Mouse (Mus musculus) cortical plate, adult 2 months (tissue): ENCODE measurements at regions not wholly inside any gene's neighbourhood (a gene's known extent, or its start where the extent isn't known, plus 50 kb on each side); places are given as distances from the start of the nearest gene placed in this dataset.

Experiments
- CTCF ChIP-seq: fragments of 200-500 bp; IDR thresholded peaks from 2 replicates; pipeline ENCODE4 v1.5.1; 2011; ENCODE audit warnings: mild to moderate bottlenecking, control low read depth, low read length; ENCODE audit not compliant: insufficient read depth; ENCODE audit errors: extremely low read depth
- POLR2A ChIP-seq: fragments of 200-500 bp; IDR thresholded peaks from 2 replicates; pipeline ENCODE4 v1.6.1; 2011; ENCODE audit warnings: mild to moderate bottlenecking, low read length, control low read depth; ENCODE audit not compliant: insufficient read depth; ENCODE audit errors: extremely low read depth

- TF ChIP-seq POLR2A: no peak
- TF ChIP-seq CTCF: no peak
Measured at GRCm38 (mm10) chr16:57923447-57924129, 169.1 kb upstream of the Col8a1 start.
